Mouse (Mus musculus): ENCODE measurements around the gene Tspan14.

The Tspan14 gene

GRCm38 (mm10) chr14:40864811-40865514 lies 101.6 kb downstream of the Tspan14 start:
- DNase-seq, result peak; percentile 11

GRCm38 (mm10) chr14:40863659-40864058 lies 102.9 kb downstream of the Tspan14 start:
- no peak for DNase-seq

- no peak for DNase-seq
Observed at GRCm38 (mm10) chr14:40863022-40863421, 103.6 kb downstream of the Tspan14 start.

Measured in embryo, embryonic 11 days (tissue).